Mouse (Mus musculus) E14TG2a.4 (cell line): ENCODE data around the gene Ddx4.

Experiments
- CTCF ChIP-seq: conservative IDR thresholded peaks from 2 replicates; pipeline ENCODE4 v1.5.1; 2014; ENCODE audit warnings: low read length
- NANOG ChIP-seq: IDR thresholded peaks from 2 replicates; pipeline ENCODE4 v1.6.1; 2014; ENCODE audit warnings: borderline replicate concordance, low read length, mixed read lengths

GRCm38 (mm10) chr13:112683312-112683711 is 31.0 kb upstream of the Ddx4 start:
- TF ChIP-seq CTCF (no peak), NANOG (no peak)
